ENCODE assay signal across 8 mouse cellular contexts in the genomic region with DNA sequence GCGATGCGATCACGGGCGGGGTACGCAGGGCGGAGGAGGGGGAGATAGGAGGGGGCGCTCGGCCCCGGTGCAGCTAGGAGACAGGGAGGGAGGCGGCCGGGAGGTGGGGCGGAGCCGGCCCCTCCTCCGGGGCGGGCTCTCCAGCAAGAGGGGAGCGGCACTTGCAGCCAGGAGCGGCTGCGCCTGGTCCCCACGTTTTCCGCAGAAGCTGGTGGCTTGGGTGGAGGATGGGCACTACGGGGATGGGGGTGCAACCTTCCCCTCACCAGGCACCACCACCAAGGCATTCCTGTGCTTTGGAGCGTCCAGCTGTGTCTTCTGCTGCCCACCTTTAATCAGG. TPM values are rescaled to one million over a fixed set of nuclear protein-coding genes. Genes with fewer than 3 reads are reported as not detected.
DNase-seq lines count a peak whose midpoint lies in the region; ATAC-seq and TF ChIP-seq lines count a peak whose summit lies in the region.

Gene Fbxo41, minus strand, starts transcription at position 84 of the 340 bp plus-strand sequence.

- peaks cover 27% of the 10 kb centered on the region for H3K27me3 ChIP-seq in lung, embryonic 14.5 days (ENCODE audit: insufficient read depth, low read length)
- H3K27me3 ChIP-seq in forebrain, embryonic 13.5 days: peaks cover 19% of the 10 kb centered on the region
- peaks cover 26% of the 10 kb centered on the region for H3K27me3 ChIP-seq in liver, postnatal 0 days (ENCODE audit: insufficient read depth, low read length)

- H3K4me3 ChIP-seq in lung, embryonic 14.5 days (ENCODE audit: low read depth, low read length): peak within 1 kb of the TSS; percentile 62
- H3K4me3 ChIP-seq in forebrain, embryonic 13.5 days: peak within 1 kb of the TSS; percentile 79
- peak within 1 kb of the TSS; percentile 52 for H3K4me3 ChIP-seq in liver, postnatal 0 days (ENCODE audit: low read depth, low read length)

- 0% methylated on average over 12 of the region's 22 CpGs for WGBS in lung, embryonic 14.5 days
- 0% methylated on average over 18 of the region's 22 CpGs for WGBS in forebrain, embryonic 13.5 days
- WGBS in liver, postnatal 0 days (ENCODE audit: insufficient replicate concordance): 2% methylated on average over 10 of the region's 22 CpGs

- H3K9me3 ChIP-seq in lung, embryonic 14.5 days (ENCODE audit: low read depth, low read length): no peaks in the 10 kb centered on the region
- H3K9me3 ChIP-seq in forebrain, embryonic 13.5 days (replicated peaks): no peaks in the 10 kb centered on the region
- no peaks in the 10 kb centered on the region for H3K9me3 ChIP-seq in liver, postnatal 0 days (ENCODE audit: low read length)

- TF ChIP-seq CTCF in lung, embryonic 14.5 days (IDR thresholded peaks at IDR 0.05; ENCODE audit: low read depth): no peak
- no peak for TF ChIP-seq CTCF in liver, postnatal 0 days (IDR thresholded peaks at IDR 0.05; ENCODE audit: low read depth)

- ATAC-seq in lung, embryonic 14.5 days (ENCODE audit: insufficient read depth): peak; percentile 80
- ATAC-seq in forebrain, embryonic 13.5 days: peak; percentile 91
- ATAC-seq in liver, postnatal 0 days: no peak

- H3K4me1 ChIP-seq in lung, embryonic 14.5 days (ENCODE audit: insufficient read depth): no peaks in the 10 kb centered on the region
- peaks cover 16% of the 10 kb centered on the region for H3K4me1 ChIP-seq in forebrain, embryonic 13.5 days
- peaks cover 7% of the 10 kb centered on the region for H3K4me1 ChIP-seq in liver, postnatal 0 days (ENCODE audit: insufficient read depth)

- TF ChIP-seq EP300 in liver, postnatal 0 days (IDR thresholded peaks at IDR 0.05; ENCODE audit: low read depth): no peak

- H3K4me2 ChIP-seq in lung, embryonic 14.5 days: peak within 1 kb of the TSS; percentile 93
- peak within 1 kb of the TSS; percentile 85 for H3K4me2 ChIP-seq in forebrain, embryonic 13.5 days
- peak within 1 kb of the TSS; percentile 80 for H3K4me2 ChIP-seq in liver, postnatal 0 days (ENCODE audit: low read depth, low read length)

- no peak within 1 kb of the TSS for H3K27ac ChIP-seq in lung, embryonic 14.5 days (ENCODE audit: low read depth)
- H3K27ac ChIP-seq in forebrain, embryonic 13.5 days: peak within 1 kb of the TSS; percentile 49
- H3K27ac ChIP-seq in liver, postnatal 0 days (ENCODE audit: low read depth): no peak within 1 kb of the TSS

- no peaks in the 10 kb centered on the region for H3K36me3 ChIP-seq in lung, embryonic 14.5 days (ENCODE audit: insufficient read depth)
- H3K36me3 ChIP-seq in forebrain, embryonic 13.5 days (ENCODE audit: poor library complexity, severe bottlenecking): no peaks in the 10 kb centered on the region
- H3K36me3 ChIP-seq in liver, postnatal 0 days (replicated peaks; ENCODE audit: insufficient read depth, low read length): no peaks in the 10 kb centered on the region

- peak within 1 kb of the TSS; percentile 51 for H3K9ac ChIP-seq in lung, embryonic 14.5 days
- H3K9ac ChIP-seq in forebrain, embryonic 13.5 days: peak within 1 kb of the TSS; percentile 78
- H3K9ac ChIP-seq in liver, postnatal 0 days (replicated peaks): no peak within 1 kb of the TSS

- peak; percentile 40 for DNase-seq in lung, embryonic 14.5 days
- no peak for DNase-seq in lung, postnatal 25 days (ENCODE audit: low spot score)
- DNase-seq in cerebellum, adult 11 months: peak; percentile 72
- DNase-seq in layer of hippocampus, adult 18-20 months (ENCODE audit: low spot score in 2 of 2): peak; percentile 79 to 85
- DNase-seq in liver, postnatal 0 days: peak; percentile 26
- DNase-seq in right cerebral cortex, postnatal 4 days: peak; percentile 76
- DNase-seq in spleen, postnatal 14 days (ENCODE audit: low spot score in 2 of 2): no peak

RNA-seq across cellular contexts. Expression of gene Fbxo41, which starts in this region (rescaled TPM):
- 0.15 and 0.29 TPM in 2 replicates for polyA plus RNA-seq in lung, embryonic 14.5 days (2014; fragmentation: Nextera tagmentation; extraction: Ambion mirVana)
- polyA plus RNA-seq in forebrain, embryonic 13.5 days (2015; fragmentation: Nextera tagmentation; extraction: Ambion mirVana): 2.7 and 3.2 TPM in 2 replicates
- 10 to 100 TPM; 86.4 to 86.8 TPM for total RNA-seq in layer of hippocampus, adult 18-20 months (2021)
- polyA plus RNA-seq in liver, postnatal 0 days (2015; fragmentation: Nextera tagmentation; extraction: Ambion mirVana): not detected in 2 replicates

Comparison
In these comparisons a context has a peak if more than half of its experiments do, and no peak if none do; other contexts are left out.
1. Peak in DNase-seq, ATAC-seq, H3K4me3 ChIP-seq, H3K9ac ChIP-seq and H3K4me2 ChIP-seq in lung, embryonic 14.5 days; RNA of the gene not detected or under 1 TPM.
2. Peak in DNase-seq, H3K4me3 ChIP-seq and H3K4me2 ChIP-seq in liver, postnatal 0 days; RNA of the gene not detected or under 1 TPM.
3. DNase-seq: peak in cerebellum, adult 11 months (single experiment), layer of hippocampus, adult 18-20 months (2 of 2) and right cerebral cortex, postnatal 4 days (single experiment); none in lung, postnatal 25 days (single experiment) and spleen, postnatal 14 days (0 of 2).
4. Peak in every context shown above with its lines, with median percentiles within 50 percentile points of each other: H3K4me2 ChIP-seq and H3K4me3 ChIP-seq.